Mouse (Mus musculus) CD4-positive, CD25-positive, alpha-beta regulatory T cell, adult 4 months (primary cell): Measurements from ENCODE around the gene Ugt1a8. TPM values are rescaled to one million over a fixed set of nuclear protein-coding genes. Genes with fewer than 3 reads are reported as not detected.
"Not testable (repeated sequence)": the region's sequence is repeated elsewhere in the genome, so short reads cannot be mapped to it uniquely, and the experiment has no call there.

Source experiments
- ATAC-seq: one replicate; pipeline ENCODE4 v1.8.0; 2017
- polyA plus RNA-seq, 2 experiments: library from polyadenylated mRNA; unstranded; fragments of 100-300 nt; shearing (Covaris generic); gene quantifications; one replicate each; pipeline ENCODE4 v1.2.1; 2017

Gene Ugt1a8
- polyA plus RNA-seq, 2 experiments from 2014 or later = not detected

GRCm38 (mm10) chr1:88224029-88224776 is 136.6 kb downstream of the Ugt1a8 start:
- ATAC-seq = no peak

DNA sequence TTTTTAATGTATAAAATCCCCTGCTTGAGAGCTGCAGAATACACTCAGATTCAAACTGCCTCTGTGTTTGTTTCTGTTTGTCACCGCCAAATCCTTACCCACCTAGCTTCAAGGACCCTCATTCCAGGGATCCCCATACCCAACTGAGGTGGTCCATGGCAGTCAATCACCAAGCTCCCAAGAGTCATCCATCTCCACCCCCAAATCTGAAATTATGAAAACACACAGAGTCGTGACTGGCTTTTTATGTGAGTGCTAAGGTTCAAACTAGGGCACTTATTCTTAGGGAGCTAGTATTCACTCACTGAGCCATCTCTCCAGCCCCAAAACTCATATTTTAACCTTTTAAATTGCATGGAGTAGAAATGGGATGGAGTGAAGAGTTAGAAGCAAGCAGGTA is 137.7 kb downstream of the Ugt1a8 start:
- ATAC-seq = not testable (repeated sequence)

- ATAC-seq = no peak
Observed at GRCm38 (mm10) chr1:88225741-88226140, 138.1 kb downstream of the Ugt1a8 start.

DNA sequence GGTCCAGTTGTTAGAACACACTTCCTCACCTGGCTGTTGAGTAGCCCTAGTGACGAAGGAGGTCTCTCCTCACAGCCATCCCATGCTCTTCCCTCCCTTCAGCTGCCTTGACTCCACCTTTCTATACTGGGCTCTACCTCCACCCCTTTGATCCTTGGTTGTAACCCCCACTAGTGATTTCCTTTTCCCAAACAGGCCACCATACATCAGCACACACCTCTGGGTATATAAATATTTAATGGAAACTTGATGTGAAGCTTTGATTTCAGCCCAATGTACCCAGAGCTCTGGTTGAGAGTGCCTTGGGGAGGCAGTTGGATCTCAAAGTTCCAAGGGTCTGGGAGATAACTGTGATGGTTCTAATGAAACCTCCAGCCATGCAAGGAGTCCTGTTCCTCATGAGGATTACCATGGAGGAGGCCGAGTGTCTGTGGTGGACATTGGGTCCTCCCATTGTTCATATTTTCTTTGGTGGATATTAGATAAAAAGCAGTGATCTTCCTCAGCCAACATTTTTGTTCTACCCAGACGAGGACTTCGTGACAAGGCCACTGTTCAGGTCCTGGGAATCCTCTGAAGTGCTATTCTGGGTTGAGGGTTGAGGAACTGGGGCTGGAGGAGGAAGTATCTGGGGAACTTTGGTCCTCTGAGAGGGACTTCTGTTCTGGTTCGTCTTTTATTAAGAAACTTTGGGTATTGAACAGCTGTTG is 139.2 kb downstream of the Ugt1a8 start, which contains the start of gene Mroh2a:
TSS of gene Mroh2a (plus strand) at position 317 of the 710 bp plus-strand sequence.
- ATAC-seq = no peak

DNA sequence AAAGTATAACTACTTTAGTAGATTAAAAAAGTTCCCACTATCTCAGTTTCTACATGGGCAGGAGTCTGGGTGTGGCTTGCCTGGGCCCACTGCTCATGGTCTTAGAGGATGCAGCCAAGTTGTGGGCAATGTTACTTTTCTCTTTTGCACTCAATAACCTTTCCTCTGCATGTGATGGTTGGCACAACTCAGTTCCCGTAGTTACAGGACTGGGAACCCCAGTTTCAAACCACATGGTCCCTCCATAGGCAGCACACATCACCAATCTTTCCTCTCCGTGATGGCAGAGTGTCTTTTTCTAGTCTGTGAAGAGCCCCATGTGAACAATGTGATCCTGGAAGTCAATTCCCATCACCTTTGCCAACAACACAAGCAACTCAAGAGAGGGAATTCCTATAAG is 139.9 kb downstream of the Ugt1a8 start:
- no peak for ATAC-seq

DNA sequence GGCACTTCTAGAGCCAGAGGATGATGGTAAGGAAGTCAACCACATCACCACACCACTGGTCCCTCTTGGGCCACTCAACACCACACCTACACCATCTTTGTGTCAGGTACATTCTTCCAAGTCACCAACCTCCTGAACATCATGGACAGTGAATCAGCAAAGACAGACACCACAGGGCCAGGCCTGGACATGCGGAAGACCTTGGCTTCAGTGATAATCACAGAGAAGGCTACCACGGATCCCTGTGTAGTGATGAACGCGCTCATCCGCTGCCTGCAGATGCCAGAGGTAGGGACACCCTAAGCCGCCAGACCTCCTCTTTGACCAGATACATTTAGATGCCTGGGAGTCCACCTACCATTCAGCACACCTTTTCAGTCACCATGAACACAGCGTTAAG is 140.5 kb downstream of the Ugt1a8 start:
- ATAC-seq = no peak

DNA sequence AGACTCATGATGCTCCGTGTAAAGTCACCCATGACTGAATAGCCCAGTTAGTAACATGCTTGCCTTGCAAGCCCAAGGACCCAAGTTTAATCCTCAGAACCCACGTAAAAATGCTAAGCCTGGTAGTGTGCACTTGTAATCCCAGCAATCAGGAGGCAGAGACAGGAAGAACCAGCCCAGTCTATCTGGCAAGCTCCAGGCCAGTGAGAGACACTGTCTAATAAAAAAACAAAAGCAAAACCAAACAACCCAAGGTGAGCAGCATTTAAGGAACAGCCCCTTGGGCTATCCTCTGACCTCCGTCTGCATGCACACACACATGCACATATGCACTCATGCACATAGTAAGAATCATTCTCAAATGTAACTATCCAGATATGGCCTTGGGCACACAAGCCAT is 142.0 kb downstream of the Ugt1a8 start:
- no peak for ATAC-seq

DNA sequence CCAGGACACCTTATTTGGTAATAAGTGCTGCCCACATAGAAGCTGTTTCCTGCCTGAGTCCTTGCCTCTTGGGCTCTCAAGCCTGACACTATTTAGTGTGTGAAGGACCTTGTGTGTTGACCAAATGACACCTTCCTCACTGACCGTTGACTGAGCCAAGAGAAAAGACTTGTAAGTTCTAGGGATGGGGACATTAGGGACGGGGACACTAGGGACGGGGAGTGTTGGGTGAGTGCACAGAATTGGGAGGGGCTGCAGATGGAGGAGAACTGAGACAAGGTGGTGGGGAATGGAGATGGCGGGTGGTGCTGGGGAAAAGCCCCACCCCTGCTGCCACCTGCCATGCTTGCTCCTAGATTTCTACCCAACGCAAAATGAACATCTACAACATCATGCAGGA is 142.4 kb downstream of the Ugt1a8 start:
- no peak for ATAC-seq

DNA sequence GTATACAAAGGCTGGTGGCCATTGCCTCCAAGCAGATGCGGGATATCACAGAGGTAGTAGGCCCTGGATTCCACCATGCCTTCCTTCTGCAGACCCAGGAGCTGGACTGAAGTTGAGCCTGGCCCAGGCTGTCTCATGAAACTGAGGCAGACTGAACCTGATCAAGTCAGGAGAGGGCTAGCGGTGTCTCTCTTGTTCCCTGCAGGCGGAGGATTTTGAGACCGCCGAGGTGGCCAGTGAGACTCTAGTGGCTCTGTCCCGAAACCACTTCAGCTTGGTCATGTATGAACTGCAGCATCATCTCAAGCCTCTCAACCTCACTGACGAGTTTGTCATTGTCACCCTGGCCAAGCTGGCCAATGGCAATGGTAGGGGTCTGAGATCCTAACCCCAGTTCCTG is 142.8 kb downstream of the Ugt1a8 start:
- ATAC-seq = no peak

DNA sequence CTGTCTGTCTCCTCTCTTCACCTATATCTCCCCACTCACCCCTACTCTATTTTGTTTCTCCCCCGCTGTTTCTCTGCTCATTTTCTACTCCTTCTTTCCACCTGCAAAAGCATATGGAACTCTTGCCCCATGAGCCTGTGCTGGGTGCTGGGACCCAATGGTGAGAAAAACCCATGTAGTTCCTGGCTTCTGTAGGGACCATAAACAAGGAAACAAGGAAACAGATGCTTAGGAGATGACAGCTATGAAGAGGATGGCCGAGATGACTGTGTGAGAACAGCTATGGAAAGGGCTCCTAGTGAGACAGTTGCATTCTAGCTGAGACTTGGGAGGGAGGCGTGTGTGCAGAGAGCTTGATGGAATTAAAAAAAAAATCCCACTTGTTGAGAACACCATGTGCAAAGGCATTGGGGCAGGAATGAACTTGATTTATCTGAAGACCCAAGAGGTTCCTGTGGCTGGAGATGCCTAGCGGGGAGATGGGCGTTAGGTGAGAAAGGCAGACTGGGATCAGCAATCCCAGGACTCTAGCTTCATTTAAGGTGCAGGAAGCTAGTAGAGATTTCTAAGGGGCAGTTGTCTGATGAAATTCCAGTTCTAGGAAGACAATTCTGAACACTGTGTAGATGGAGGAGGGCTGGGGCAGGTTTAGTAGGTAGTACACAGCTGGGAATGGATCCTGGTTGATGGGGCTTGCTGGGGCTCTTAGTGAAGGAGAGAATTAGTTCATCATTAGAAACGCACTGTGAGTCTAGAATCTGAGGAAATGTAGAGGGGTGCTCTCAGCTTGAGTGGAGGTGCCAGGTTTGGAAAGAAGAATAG is 143.6 kb downstream of the Ugt1a8 start:
- no peak for ATAC-seq

- ATAC-seq = no peak
Observed at GRCm38 (mm10) chr1:88231803-88232499, 144.3 kb downstream of the Ugt1a8 start.

DNA sequence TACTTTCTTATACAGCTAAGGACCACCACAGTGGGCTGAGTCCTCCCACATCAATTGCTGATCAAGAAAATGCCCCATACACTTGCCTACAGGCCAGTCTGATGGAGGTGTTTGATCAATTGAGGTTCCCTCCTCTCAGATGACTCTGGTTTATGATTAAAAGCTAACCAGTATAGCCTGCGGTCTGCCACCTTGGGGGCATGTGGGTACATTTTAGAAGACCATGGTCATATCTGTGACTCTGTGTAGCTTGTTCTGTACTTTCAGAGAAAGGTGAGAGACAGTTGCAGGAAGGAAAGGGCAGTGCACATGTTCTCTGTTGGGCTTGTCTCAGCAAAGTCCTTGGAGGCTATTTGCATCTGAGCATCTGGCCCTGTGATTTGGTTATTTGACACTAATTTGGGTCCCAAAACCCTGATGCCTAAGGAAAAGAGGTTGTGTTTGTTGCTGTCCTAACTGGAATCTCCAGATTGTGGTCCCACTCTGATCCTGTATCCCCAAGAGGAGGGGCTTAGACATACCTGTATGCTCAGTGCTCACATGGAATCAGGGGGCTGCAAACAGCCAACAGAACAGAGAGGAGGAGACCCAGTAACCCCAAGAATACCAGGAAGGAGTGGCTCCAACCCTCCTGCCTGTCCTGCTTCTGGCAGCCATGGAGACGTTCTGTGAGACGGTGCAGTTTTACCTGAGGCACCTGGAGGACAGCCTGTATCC is 145.2 kb downstream of the Ugt1a8 start:
- ATAC-seq = no peak

GRCm38 (mm10) chr1:88233421-88234247 is 146.0 kb downstream of the Ugt1a8 start:
- no peak for ATAC-seq

GRCm38 (mm10) chr1:88234248-88234610 is 146.6 kb downstream of the Ugt1a8 start:
- no peak for ATAC-seq

- no peak for ATAC-seq
Observed at GRCm38 (mm10) chr1:88234646-88235045, 147.0 kb downstream of the Ugt1a8 start.

DNA sequence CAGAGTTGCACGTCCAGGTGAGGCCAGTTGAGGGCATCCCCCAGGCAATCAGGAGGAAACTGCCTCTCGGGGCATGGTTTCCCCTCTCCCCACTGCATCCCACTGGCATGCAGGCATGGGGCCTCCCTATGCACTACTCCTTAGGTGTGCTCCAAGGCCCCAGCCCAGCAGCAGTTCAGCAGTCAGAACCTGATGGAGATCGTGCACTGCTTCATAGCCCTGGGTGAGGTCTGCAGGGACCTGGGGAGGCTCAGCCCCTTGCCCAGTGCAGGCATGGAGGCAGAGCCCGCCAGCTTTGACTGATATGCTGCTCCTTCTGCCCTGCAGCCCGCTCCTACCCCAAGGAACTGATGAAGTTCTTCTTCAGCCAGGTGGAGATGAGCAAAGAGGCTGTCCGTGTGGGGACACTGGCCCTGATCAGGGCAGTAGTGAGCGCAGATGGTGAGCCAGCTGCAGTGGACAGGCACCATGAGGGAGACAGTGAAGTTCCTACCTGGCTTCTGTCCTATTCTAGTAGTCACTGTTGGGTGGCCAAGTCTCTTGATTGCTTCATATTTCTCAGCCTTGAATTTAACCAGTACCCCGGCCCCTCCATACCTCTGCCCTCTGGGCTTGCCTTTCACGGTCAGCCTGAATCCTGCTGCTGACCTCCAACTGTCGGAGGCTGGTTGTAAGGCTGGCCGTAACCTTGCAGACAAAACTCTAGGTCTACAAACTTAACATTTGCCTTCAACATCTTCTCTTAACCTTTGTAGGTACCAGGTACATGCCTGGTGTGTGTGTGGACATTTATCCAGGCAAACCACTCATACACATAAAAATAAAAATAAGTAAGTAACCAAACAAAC is 147.7 kb downstream of the Ugt1a8 start:
- no peak for ATAC-seq

DNA sequence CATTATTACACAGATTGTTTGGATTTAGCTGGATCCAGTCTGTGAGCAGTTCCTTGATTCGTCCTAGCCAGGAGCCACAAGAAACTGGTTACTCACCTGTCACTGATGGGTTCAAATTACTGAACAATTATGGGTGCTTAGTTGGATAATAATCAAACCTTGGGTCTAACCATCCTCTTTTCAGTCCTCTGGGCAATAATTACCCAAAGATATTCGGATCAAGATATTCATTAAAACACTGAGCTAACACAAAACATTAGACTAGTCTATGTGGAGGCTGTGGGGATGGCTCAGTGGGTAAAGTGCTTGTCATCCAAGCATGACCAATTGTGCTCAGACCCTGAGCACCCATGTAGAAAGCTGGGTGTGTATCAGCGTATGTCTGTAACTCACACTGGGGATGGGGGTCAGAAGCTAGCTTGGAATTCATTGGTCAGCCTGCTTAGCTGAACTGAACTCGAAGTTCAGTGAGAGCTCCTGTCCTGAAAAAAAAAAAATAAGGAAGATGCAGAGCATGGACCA is 148.3 kb downstream of the Ugt1a8 start:
- ATAC-seq = no peak

DNA sequence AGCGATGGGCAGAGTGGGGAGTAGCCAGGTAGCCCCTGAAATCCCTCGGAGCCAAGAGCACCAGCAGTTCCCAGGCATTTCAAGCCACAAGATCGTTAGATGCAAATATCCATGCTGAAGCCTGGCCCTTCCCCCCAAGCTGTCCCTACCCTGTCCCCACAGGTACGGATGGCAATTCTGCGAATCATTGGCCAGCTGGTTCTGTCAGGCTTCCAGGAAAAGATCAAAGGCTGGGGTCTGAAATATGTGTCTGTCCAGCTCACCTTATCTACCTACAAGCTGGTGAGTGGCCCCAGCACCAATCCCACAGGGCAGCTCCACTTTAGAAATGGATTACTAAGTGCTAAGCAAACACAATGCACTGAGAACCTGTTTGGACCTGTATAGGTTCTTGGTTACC is 149.7 kb downstream of the Ugt1a8 start:
- no peak for ATAC-seq

DNA sequence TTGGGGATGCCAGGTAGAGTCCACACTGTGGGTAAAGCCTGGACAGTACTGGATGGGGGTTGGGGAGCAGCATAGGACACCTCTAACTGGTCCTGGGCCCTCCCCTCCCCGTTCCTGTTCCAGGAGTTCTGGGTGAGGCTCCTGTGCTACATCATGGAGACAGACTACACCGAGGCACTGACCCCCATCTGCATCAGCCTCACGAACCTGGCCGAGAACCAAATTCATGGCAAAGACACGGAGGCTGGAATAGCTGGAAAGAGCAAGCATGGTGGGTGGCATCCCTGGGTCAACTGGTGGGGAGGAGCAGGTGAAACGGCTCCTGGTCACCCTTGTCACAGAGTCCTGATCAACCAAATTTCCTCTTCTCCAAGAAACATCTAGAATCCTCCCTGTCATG is 151.2 kb downstream of the Ugt1a8 start:
- no peak for ATAC-seq

GRCm38 (mm10) chr1:88240072-88240471 is 152.5 kb downstream of the Ugt1a8 start:
- no peak for ATAC-seq
